Mouse (Mus musculus): ENCODE results near the gene Fcrls.

Gene Fcrls

DNA sequence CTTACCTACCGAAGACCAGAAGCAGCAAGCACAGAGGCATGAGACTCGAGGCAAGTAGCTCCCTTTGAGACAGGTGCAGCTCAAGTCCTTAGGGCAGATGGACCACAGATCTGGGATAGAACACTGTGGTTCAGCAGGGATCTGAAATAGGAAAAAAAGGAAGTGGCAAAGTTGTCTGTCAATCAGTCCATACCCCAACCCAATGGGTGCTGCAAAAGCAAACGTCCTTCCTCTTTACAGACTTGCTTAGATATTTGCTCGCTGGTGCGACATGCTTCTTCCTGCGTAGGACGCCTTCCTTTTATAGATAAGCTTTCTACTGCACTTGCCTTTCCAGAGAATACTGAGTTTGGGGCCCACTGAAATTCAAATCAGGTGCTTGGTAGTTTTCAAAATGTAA lies at the start of gene Fcrls:
Gene Fcrls, minus strand, starts transcription at position 303 of the 400 bp plus-strand sequence.
- DNase-seq (ENCODE audit: inconsistent age in 2 of 2, low spot score in 1 of 2) = no peak

DNA sequence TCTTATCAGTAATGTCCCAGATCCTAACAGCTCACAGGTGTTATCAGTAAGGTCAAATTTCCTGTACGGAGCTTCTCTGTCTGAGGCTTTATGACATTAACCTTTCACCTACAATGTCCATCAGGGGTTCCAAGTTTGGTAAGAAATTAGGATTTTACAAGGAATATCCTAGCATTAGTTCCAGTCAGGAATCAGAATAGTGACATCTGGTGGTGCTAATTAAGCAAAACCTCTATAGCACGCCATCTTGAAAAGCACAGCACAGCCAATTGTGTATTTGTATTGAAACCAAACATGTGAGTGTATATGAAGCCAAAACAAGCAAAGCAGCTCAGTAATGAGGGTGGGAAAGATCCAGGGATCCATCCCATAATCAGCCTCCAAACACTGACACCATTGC lies 46.4 kb upstream of the Fcrls start:
- no peak for DNase-seq (ENCODE audit: inconsistent age in 2 of 2, low spot score in 1 of 2)

DNA sequence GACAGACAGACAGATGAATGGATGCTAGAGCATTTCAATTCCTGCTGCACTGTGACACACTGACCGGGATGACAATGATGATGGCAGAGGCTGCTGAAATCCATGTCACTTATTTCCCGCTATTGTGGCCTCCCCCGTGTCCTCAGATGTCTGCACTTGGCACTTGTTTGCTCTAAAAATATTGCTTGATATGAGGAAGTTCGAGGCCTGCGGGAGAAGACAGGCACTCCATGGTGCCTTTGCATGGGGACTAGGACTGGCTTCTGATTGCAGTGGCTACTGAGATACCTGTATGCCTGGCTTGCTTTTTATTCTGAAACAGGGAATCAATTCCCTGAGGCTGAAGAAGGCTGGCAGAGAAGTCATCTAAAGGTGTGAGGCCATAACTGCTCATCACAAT lies 36.4 kb upstream of the Fcrls start:
- no peak for DNase-seq (ENCODE audit: inconsistent age in 2 of 2, low spot score in 1 of 2)

DNA sequence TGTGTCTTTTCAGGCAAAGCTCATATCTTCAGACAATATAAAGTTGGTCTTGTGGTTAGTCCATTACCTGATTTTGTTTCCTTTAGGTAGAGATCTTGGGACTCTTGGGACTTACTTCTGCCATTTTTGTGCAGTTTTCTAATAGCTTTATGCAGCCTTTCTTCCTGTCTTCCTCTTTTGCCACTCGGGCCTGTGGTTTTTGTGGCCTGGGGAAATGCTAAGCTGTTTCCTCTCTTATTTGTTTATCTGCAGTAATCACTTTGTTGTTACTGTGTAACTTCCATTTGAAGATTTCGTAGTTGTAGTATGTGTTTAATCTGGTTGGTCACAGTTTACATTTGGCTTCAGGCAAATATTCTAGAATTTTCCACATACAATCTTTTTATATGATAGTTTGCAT lies 10.8 kb upstream of the Fcrls start:
- DNase-seq (ENCODE audit: inconsistent age in 2 of 2, low spot score in 1 of 2) = no peak

DNA sequence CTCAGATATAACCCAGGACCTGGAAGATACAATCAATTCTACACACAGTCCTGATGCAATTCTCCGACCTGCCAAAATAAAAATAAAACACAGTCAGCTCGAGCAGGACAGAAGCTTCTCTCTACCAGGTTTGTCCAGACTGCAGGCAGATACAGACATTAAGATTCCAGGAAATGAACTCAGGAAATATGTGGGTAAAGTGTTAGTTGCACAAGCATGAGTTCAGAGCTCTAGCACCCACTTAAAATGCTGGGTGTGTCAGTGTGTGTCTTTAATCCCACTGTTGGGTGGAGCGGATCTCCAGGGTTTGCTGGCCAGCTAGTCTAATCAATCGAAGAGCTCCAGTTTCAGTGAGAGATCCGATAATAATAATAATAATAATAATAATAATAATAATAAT lies 3.0 kb upstream of the Fcrls start:
- no peak for DNase-seq (ENCODE audit: inconsistent age in 2 of 2, low spot score in 1 of 2)

DNA sequence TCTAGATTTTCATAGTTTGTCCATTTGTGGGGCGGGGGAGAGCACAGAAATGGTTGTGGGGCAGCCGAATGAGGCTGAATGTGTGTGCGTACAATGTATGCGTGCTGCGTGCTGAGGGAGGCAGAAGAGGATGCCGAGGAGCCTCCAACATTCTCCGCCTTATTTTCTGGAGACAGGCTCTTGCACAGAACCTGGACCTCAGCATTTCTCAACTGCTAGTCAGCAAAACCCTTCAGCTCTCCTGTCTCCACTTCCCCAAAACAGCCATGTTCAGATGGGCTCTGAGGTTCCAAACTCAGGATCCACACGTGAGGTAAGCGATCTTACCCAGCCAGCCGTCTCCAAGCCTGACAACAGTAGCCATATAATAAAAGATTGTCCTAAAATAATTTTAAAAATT lies 8.3 kb downstream of the Fcrls start:
- DNase-seq (ENCODE audit: inconsistent age in 2 of 2, low spot score in 1 of 2) = no peak

DNA sequence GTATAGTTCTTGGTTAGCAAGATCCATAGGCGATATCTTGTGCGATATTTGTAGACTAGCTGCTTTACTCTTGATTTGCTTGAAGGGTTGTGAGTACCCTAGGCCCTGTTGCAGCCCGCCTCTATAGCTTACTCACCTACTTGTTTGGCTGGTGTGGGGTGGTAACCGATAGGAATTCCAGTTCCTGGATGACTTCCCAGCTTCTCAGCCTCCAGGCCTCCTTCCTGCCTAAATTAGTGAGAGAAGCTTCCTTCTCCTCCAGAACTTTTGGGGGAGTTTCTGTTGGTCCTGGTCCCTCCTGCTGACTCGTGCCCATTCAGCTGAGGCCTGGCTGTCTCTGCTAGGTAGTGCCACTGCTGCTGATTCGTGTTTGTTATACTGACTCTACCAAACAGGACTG lies 14.0 kb downstream of the Fcrls start:
- no peak for DNase-seq (ENCODE audit: inconsistent age in 2 of 2, low spot score in 1 of 2)

DNA sequence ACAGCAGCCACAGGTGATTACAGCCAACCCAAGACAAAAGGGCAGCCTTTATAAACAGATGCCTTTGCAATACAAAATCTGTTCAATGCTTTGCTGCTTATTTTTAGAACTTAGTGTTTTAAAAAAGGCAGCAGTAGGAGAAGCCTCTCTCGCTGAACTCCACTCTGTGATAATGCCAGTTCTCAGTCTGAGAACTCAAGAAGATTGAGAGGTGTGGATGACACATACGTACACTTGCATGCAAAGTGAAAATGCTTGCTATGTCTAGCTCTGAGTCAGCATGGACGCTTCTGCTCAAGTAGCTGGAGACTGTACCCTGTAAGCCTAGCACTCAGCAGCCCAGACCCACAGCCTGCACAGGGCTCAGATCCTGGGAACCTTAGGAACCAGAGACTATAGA lies 16.2 kb downstream of the Fcrls start:
- no peak for DNase-seq (ENCODE audit: inconsistent age in 2 of 2, low spot score in 1 of 2)

DNA sequence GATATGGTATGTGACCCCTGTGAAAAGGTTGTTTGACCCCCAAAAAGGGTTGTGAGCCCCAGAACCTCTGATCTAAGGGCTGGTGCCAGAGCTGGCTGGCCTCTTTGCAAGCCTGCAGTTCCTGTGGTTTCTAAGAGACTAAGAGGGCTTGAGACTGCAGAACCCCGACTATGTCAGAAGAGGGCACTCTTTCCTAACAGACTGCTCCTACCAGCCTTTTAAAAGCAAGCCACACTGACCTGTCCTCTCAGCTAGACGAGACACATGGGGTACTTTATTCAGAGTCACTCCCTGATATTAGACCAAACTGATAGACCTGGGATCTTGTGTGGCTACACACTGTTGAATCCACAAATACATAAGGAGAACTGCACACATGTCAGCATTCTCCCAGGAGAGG lies 19.9 kb downstream of the Fcrls start:
- peak; percentile 27 to 78 for DNase-seq (ENCODE audit: inconsistent age in 2 of 2, low spot score in 1 of 2)

DNA sequence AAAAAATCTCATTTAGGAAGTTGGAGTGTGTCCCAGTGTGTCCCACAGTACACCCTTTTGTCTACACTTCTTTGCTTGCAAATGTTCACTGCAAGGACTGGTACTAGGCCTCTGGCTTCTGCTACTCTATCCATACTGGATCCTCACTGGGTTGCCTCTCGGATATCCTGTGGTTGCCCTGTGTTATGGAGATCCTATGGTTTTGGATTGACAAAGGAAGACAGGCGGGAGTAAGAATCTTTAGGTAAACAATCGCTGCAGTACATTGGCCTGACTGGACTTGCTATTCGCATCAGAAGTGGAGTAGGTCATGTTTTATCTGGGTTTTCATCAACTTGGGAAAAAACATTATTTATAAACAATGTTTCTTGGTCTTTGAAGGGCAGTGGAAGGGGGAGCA lies 22.6 kb downstream of the Fcrls start:
- DNase-seq (ENCODE audit: inconsistent age in 2 of 2, low spot score in 1 of 2) = no peak

DNA sequence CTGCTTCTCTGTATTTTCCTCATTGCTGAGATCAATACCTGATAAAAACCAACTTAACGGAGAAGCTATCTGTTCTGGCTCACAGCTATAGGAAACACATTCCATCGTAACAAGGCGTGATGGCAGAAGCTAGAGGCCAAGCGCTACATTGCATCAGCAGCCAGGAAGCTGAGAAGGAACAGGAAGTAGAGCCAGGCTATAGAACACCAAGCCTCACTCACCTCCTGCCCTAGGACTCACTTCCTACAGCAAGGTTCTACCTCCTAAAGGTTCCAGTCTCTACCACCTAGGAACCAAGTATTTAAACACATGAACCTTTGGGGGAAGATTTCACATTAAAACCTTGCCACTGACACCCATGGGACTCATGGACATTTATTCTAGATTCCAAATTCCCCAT lies 39.9 kb downstream of the Fcrls start:
- DNase-seq (ENCODE audit: inconsistent age in 2 of 2, low spot score in 1 of 2) = no peak

DNA sequence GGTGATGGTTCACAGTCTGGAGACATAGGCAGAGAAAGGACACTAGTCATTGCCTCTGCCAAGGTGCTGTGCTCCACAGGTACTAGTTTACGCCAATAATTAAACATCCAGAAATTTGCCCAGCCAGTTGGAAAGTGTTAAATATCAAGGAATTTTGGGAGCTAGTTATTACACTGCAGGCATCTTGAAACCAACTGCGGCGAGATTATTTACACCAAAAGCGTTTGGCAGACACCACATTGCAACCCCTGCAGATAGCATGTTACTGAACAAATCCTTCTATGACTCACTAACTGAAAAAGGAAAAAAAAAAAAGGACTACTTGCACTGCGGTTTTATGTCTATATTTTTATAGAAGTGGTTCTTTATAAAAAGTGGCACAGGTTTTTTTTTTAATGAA lies 41.2 kb downstream of the Fcrls start:
- DNase-seq (ENCODE audit: inconsistent age in 2 of 2, low spot score in 1 of 2) = no peak

DNA sequence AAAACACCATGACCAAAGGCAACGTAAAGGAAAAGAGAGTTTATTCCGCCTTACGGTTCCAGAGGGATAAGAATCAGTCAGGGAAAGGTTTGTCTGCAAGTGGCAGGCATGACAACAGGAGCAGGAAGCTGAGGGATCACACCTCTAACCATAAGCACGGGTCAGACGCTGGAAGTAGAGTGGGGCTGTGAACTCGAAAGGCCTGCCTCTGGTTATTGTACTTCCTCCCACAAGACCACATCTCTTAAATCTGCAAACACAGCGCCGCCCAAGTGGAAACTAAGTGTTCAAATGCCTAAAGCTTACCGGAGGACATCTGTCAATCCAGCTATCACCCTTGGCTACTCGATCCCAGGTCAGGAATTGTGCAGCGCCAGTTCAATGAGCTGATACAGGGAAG lies 48.4 kb downstream of the Fcrls start:
- DNase-seq (ENCODE audit: inconsistent age in 2 of 2, low spot score in 1 of 2) = no peak

DNA sequence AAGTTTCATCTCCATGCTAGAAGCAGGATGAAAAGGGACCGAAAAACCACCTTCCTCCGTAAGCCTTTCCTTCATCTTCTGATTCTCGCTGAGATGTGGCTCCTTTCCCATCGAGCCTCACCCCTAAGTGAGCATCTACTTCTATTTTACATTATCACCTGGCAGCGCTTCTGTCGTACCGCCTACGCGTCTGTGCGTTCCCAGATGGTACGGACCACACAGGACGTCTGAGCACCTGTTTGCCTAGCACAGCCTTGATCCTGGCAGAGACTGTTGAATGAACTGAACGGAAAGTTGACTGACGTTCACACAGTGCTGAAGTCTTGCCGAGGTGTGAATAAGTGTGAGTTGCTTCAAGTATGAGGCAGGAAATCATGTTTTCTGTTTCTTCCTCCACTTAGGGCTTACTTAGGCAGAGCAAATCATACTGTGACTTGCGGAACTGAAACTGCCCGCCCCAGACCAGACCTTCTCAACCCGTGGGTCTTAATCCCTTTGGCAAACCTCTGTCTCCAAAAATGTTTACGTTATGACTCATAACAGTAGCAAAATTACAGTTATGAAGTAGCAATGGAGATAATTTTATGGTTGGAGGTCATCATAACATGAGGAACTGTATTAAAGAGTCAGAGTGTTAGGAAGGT lies 49.2 kb downstream of the Fcrls start:
- DNase-seq (ENCODE audit: inconsistent age in 2 of 2, low spot score in 1 of 2) = no peak

DNA sequence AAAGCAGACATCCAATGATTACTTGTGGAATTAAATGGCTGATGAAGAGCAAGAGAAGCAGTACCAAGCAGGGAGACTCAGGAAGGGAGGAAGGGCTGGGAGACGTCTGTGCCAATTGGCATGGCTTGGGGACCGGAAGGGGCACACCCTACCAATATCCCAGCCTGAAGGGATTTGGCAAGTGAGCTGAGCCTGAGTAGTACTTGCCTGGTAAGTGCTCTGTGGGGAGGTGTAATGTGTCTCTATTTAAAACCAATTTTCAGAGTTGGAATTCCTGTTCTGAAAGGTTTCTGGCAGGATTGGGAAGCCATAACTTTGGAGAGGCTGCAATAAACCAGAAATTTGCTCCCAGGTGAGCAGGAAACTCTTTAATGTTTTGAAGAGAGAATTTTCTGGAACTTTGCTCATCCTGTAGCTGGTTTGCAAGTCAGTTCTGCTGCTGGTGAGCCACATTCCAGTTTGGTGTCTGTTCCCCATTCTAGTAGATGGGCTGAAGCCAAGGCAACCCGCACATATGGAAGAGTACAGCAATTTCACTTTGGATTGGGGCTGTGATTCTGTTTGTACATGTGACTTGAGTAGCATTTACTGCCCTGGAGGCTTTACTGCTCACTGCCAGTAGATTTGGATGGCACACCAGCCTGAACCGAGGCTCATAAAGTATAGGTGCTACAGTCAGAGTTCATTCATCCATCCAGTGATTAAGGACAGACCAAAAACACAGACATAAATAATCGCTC lies 57.0 kb downstream of the Fcrls start:
- DNase-seq (ENCODE audit: inconsistent age in 2 of 2, low spot score in 1 of 2) = no peak
